Mouse (Mus musculus) regulatory T cell (primary cell): ENCODE data around the gene Slc9a3r1.

Experiments used
- in situ Hi-C: fragments of 300-600 bp; cut with MboI, MseI; formaldehyde crosslinking; loops from one replicate; pipeline ENCODE4 v1.15.1; 2025; ENCODE audit warnings: high pct_unique_total_duplicates

Slc9a3r1 gene

DNA sequence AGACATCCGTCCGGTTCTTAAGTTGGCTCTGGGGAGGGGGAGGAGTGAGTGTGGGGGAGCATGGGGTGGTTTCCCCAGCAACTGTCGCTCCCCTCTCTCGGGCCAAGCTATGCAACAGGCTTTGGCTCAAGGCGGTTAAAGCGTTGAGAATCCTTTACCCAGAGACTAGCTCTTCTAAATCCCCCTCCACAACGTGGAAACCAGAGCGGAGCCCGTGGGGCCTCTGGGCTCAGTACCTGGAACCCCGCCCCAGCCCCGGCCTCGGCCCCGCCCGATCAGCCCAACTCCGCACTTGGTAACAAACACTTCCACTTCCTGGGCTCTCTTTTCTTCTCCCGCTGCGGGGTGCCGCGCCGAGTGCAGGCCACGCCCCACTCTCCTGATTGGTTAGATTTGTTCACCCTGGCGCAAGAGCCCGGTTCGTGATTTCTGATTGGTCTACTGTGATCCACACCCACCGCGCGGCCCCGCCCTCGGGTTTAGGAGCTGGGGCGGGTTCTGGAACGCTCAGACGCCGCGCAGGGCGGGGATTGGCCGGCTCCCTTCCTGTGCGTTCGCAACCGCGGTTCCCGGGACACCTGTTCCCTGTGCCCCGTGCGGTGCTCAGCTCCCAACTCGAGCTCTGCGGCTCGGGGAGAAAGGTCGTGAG lies at the start of gene Slc9a3r1:
Slc9a3r1 (plus strand) TSS at position 510 of the 649 bp plus-strand sequence.
- in situ Hi-C loops: loop anchor here (10.0 kb wide), 2 partner anchors 472 to 552 kb away; no protein-coding TSS in a partner anchor

DNA sequence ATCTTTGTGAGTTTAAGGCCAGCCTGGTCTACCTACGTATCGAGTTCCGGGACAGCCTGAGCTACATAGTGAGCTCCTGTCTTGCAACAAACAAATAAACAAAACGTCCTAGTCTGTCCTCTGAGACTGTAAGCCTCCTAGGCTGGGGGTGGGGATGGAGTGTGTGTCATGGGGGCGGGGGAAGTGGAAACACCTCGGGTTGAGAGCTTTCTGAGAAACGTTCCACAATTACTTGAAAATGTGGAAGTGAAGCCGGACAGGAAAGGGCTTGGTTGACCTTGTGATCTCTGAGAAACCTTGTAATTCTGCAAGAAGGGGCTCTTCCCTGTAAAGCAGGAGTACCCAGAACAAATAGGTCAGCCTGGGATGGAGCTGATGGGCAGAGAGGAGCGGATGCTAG lies 43.7 kb upstream of the Slc9a3r1 start:
- in situ Hi-C loops: no loop called here

DNA sequence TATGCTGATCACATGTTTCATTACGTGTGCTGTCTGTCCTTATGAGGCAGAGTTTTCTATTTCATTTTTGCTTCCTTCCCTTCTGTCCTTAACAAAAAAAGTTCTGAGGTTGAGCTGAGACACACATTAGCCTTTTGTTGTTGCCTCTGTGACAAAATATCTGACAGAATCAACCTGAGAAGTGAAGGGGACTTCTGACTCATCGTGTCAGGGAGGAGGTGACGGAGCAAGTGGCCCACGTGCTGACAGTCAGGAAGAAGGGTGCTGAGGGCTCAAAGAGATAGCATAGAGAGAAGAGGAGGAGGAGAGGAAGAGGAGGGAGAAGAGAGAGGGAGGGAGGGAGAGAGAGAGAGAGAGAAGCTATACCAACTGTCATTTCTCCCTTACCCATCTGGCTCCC lies 34.7 kb upstream of the Slc9a3r1 start:
- in situ Hi-C loops: no loop called here

DNA sequence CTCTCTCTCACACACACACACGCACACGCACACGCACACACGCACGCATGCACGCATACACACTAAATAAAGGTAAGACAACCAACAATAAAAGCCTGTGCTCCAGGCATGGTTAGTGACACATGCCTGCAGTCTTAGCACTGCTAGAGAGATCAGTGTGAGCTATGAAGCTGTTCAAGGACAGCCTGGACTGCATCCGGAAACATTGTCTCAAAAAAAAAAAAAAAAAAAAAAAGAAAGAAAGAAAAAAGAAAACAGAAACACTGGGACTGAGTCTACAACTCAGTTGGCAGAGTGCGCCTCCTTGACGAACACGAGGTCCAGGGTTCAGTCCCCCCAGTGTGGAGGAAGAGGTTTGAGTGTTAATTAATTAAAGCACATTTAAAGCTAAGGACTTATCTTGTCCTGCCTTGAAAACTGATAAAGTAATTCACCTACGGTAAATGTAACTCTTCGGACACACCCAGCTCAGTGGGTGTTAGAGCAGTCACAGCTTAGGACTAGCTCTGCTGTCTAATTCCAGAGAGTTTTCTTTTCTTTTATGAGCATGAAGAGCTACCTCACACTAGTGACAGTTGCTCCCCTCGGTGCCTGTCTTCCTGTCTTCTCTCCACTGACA lies 33.5 kb upstream of the Slc9a3r1 start:
- in situ Hi-C loops: no loop called here

DNA sequence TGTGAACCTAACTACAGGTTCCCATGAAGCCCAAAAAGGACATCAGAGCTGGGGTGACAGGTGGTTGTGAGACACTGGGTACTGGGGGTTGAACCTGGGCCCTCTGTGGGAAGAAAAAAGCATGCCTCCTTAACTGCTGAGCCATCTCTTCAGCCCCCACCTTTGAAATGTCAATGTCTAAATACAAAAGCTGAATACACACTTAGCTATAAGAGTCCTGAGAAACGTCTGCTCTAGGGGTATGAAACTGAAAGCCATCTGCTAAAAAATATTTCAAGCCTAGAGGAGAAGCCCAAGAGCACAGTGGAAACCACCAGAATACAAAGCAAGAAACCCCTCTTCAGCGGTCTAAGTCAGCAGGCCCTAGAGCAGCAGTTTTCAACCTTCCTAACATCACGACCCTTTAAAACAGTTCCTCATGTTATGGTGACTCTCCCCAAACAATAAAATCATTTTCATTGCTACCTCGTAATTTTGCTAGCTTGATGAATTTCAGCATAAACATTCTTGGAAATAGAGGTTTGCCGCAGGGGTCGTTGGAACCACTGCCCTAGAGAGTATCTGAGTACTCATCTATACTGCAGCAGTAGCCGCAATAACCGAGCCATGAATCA lies 31.3 kb upstream of the Slc9a3r1 start:
- in situ Hi-C loops: no loop called here

DNA sequence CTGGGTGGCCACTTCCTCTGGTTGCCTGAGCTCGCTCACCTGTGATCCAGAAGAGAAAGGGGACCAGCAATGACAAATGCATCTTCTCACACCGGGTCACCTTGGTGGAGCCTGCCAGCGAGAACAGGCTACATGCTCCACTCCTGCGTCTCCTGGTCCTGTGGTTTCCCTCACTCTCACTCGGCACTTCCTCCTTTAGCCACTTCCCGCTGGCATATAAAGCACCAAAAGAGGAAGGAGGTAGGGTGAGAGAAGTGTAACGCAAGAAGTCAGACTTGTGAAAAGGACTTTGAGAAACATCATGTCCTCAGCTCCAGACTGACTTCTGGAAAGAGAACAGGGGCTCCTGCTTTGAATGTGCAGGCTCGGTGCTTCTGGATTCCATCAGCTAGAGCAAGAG lies 29.3 kb upstream of the Slc9a3r1 start, which contains the start of gene Cd300lf:
Cd300lf (minus strand) TSS at position 193 of the 400 bp plus-strand sequence.
- in situ Hi-C loops: no loop called here

DNA sequence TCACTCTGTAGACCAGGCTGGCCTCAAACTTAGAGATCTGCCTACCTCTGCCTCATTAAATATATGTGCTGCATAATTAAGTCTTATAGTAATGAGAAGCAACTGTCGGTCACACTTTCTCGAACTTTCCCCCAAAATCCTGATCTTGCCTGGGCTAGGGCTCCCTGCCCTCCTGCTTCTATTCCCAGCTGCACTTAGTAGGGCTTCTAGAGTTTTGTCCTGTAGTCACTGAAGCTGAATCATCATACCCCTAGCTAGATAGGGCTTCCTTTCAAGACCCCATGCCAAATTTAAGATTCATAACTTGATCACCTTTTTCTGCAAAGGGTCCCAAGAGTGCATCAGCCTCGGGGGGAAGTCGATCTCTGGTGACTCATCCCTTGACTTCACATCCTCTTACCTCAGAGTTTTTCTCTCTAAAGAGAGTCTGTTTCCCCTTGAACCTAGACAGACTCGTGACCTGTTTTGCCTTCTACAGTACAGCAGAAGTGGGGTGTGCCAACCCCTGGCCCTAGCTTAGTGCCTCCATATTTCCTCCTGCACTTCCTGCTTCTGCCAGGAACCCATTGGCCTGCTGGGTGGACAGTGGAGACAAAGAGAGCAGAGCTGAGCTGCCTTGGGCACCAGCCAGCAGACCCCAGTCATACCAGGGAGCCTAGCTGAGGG lies 24.4 kb upstream of the Slc9a3r1 start:
- in situ Hi-C loops: no loop called here

DNA sequence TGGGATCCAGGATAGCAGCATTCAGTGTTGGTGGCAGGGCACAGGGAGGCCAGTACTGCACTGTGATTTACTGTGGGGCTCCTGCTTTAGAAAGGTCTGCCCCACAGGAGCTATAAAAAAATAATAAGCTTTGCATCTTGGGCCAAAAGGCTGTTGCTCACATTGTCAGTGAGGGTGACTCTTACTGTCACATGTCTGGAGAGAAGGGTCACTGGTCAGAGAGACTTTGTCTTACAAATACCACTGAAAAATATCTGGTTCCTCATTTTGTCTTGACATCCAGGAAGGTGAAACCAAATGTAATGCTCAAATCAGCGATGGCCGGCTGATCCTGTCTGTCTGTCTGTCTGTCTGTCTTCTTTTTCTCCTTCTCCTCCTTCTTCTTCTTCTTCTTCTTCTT lies 21.2 kb upstream of the Slc9a3r1 start:
- in situ Hi-C loops: no loop called here

DNA sequence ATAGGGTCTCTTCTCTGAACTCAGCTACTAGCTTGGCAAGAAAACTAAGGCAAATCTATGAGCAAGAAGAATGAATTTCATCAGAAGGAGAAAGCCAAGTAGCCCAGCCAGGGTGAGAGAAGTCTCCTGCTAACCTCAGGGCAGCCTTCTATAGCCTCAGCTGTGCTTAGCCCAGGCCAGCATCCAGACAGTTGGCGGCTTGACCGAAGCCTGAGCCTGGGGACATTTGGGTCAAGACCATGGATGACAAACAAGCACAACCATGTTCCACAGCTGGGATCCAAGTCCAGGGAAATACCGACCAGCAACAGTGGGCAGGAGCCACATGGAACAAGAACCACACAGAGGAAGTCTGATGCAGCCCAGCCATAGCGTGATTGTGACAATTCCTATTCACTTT lies 15.3 kb upstream of the Slc9a3r1 start:
- in situ Hi-C loops: no loop called here

DNA sequence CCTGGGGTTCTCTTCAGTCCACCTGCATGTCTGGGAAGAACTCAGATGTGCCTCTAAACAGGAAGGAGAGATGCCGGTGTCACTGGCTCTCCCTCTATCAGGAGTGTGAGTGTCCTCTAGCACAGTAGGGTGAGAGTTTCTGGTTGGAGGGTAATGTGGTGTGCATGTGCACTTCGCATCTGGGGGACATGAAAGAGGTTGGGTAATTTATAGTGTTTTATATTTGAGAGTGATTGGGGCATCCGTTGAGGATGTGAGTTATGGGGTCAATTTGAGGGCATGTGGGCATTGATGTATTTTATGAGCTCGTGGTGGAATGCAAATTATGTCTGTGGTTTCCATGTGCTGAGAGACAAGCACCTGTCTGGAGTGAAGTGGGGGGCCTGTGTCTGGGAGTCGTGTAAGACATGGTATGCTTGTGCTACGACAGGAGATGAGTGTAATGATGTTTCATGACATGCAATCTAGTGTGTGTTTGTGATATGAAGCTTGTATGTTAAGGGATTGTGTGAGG lies 12.3 kb upstream of the Slc9a3r1 start:
- in situ Hi-C loops: loop anchor here (5.0 kb wide), 1 partner anchor 58 kb away; the partner anchor contains the start of gene Rab37

DNA sequence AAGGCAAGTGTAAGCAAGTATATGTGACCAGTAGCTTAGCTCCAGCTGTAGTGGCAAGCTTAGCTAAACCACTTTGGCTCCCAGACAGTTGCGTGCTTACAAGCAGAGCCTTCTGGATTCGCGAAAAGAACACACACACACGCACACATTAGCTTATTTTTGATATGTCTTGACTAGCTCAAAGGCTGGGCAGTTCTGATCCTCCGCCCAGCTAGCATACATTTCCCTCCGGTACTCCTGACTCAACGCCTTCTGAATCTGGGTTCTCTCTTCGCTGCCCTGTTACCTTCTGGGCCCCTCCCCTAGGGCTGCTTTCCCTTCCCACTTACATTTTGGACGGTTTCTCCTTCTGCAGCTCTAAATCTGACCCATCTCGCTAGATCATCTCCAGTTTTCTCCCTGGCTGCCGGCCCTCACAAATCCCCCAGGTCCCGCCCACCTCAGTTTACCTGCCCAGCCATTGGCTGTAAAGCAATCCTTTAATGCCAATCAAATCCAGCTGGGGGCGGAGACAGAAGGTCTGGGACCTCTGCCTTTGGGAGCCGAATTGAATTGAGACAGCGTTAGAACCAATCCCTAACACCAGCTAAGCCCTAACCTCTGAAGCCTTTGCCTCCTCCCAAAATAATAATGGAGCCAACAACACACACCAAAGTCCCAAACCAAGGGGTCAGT lies 11.2 kb upstream of the Slc9a3r1 start:
- in situ Hi-C loops: loop anchor here (5.0 kb wide), 1 partner anchor 60 kb away; the partner anchor contains the start of gene Rab37

DNA sequence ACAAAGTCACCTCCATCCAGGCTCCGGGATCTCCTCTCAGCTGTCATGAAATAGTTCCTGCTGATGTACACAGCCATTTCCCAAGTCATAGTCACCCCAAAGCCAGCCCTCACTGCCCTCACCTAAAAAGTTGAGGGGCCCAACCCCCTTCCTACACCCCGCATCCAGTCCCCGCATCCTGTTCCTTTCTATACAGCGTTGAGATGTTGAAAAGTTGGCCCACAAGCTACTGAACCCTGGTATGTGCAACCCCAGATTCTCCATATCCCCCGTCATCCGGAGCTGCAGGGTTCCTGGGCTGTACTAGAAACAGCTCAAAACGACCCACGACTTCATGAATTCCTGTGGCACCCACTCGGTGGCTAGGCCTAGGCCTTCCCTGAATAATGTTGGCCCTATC lies 10.1 kb upstream of the Slc9a3r1 start:
- in situ Hi-C loops: loop anchor here (5.0 kb wide), 1 partner anchor 61 kb away; the partner anchor contains the start of gene Rab37

DNA sequence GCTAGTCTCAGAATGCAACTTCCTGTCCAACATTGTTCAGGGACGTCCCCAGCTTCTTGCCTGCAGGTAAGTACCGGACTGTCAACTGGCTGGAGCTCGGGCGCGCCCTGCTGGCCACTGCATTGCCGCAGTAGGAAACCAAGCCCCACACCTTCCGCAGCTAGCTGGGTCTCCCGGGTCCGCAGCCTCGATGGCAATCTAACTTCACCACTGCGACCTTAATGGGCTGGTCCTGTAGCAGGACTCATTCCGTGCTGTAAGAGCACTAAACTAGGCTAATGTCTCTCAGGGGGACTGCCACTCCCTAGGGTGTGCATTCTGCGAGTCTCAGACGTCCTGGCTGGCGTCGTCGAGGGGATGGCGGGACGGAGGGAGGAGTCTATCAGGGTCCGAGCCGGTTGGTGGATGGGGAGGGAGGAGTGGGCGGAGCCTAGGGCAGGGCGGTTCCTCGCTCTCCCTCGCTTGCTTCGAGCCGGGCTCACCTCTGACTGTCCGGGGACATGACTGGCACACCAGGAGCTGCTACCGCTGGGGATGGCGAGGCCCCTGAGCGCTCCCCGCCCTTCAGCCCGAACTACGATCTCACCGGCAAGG lies 9.3 kb upstream of the Slc9a3r1 start:
- in situ Hi-C loops: loop anchor here (5.0 kb wide), 1 partner anchor 61 kb away; the partner anchor contains the start of gene Rab37

DNA sequence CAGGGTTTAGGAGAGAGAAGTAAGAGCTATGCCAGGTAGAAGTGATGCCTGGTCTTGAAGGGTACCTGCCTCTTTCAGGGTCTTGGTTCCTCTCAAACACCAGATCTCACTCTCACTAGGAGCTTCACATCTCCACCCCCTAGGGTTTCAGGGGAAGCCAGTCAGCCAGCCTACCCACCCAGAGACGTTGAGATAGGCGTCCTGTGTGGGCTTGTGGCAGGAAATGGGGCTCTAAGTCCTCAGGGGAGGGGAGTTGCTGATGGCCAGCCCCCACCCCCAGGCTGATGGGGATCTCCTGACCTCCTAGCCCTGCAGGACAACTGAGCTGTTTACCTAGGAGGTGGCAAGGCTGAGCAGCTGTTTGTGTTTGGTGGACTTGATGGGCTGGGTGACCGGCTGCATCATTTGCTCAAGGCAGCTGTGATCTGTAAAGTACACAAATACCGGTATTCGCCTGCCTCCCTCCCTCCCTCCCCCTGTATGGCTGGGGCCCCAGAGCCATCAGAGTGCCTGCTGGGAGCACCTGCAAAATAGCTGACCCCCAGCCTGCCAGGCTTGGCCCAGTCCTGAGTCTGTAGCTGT lies 8.0 kb upstream of the Slc9a3r1 start:
- in situ Hi-C loops: loop anchor here (5.0 kb wide), 1 partner anchor 117 kb away; no protein-coding TSS in a partner anchor

DNA sequence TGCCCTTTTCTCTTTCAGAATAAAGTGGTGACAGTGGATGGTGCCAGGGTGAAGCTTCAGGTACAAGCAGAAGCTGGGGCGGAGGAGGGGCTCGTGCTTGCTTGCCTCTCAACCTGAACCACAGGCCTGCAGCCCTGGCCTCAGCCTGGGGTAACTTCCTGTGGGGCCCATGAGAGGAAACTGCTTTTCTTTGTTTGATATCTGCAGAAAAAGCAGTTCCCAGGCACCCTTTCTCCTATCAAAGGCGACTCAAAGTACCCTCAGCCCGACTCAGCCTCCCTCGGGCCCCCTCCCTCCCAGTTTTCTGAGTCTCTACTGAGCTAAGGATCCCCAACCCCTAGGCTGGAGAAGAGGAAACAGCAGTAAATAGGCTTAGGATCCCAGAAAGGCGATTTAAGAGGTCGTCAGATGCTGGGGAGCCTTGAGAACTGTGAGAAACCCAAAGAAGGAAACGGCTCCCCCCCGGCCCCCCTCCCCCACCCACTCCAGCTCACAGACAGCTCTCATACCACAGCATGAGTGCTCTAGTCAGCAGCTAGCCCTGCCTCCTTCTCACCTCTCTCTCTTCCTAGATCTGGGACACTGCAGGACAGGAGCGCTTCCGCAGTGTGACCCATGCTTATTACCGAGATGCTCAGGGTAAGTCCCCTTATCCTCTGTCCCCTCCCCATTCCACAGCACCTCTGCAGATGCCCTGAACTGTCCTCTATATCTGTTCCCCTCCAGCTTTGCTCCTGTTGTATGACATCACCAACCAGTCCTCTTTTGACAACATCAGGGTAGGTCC lies 5.0 kb upstream of the Slc9a3r1 start:
- in situ Hi-C loops: loop anchor here (5.0 kb wide), 1 partner anchor 114 kb away; no protein-coding TSS in a partner anchor

DNA sequence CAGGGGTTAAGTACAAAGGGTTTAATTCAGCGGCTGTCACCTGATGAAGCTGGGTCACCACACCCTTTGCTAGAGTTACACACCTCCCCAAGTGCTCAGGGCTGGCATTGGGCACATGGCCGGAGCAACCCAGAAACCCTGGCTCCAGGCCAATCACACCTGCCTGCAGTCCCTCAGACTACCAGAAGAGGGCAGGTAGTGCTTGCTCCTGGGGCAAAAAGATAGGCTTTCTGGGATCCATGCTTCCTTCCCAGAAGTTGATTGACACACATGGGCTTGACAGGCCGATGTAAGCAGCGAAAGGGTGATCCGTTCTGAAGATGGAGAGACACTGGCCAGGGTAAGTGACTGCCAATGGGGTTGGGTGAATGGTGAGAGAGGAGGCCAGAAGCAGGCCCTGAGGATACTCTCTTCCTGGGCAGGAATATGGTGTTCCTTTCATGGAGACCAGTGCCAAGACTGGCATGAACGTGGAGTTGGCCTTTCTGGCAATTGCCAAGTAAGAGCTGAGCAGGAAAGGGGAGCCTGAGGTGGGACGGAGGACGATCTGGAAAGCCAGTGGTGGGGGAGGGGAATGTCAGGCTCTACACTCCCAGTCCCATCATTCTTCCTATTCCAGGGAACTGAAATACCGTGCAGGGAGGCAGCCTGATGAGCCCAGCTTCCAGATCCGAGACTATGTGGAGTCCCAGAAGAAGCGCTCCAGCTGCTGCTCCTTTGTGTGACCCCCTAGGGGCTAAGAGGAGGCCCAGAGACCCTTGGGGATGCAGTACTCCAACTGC lies 2.9 kb upstream of the Slc9a3r1 start:
- in situ Hi-C loops: loop anchor here (10.0 kb wide), 2 partner anchors 475 to 555 kb away; no protein-coding TSS in a partner anchor

DNA sequence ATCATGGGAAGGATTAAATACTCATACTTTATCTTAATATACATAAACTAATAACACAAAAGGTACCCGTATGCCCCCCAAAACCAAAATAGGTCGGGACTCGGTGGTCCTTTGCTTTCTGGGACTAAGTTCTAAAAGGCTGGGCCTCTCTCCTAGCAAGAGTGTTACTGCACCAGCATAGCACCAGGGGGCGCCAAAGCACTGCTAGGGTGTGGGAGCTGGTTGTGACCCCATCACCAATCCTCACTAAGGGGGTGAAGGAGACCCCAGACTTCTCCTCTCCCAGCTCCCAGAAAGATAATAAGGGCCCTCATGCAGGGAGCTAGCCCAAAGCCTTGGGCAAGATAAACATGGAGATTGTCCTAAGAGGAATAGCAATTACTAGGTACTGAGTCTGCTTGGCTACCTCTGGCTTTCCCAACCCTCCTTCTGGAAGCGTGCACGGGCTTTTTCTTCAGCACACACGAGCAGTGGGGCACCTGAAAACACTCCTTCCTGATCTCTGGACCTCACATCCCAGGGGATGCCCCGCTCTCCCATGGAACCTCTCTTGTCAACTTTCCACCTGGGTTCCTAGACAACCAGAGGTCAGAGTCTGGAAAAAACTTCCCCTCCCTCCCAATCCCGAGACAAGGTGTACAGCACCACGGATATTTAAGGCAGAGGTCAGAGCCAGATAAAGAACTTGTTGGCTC lies 2.1 kb upstream of the Slc9a3r1 start:
- in situ Hi-C loops: loop anchor here (10.0 kb wide), 2 partner anchors 474 to 554 kb away; no protein-coding TSS in a partner anchor
